Mouse (Mus musculus) cerebellum, postnatal 14 days (tissue): ENCODE measurements around the gene Pdcd6.
A peak's percentile ranks its signal among the peaks of the same experiment; 100 is the strongest.

Source experiments
- DNase-seq, 2 experiments: peaks; one replicate each; pipeline ENCODE4 v3.0.0; 2021; ENCODE audit warnings: mixed read lengths in 2 of 2

The Pdcd6 gene

GRCm38 (mm10) chr13:74275726-74276125 is 41.7 kb downstream of the Pdcd6 start:
- DNase-seq, result no peak

DNA sequence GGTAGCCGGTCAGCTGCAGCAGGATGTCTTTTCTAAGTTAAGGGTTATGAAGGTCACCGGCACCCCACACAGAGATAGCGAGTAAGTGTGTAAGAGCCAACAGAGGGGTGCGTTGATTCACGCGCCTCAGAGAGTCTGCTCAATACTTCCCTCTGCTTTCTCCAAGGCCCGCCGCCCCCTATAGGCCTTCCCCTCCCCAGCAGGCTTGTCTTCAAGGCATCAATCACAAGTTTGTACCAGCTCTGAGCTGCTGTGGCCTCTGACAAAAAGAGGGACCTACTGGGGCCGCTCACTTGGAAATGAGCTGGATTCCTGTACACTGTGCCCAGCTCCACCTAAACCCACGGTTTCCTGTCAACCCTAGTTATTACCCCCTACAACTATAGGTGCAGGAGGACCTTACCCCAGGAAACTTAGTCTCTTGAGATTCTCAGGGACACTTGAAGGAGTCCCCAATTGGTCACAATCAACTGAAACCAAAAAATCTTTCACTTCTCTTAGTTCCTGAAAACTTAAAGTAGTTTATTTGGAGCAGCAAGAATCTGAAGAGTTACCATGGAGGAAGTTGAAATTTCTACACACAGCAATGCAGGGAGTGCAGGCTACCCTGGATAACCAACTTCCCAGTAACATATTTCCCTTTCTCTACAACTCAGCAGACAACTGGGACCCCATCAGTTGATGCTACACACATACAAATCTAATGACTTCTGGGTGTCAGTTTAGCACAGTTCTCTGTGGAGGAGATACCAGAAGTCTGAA is 57.0 kb downstream of the Pdcd6 start:
- DNase-seq, result peak; percentile 30 to 57

DNA sequence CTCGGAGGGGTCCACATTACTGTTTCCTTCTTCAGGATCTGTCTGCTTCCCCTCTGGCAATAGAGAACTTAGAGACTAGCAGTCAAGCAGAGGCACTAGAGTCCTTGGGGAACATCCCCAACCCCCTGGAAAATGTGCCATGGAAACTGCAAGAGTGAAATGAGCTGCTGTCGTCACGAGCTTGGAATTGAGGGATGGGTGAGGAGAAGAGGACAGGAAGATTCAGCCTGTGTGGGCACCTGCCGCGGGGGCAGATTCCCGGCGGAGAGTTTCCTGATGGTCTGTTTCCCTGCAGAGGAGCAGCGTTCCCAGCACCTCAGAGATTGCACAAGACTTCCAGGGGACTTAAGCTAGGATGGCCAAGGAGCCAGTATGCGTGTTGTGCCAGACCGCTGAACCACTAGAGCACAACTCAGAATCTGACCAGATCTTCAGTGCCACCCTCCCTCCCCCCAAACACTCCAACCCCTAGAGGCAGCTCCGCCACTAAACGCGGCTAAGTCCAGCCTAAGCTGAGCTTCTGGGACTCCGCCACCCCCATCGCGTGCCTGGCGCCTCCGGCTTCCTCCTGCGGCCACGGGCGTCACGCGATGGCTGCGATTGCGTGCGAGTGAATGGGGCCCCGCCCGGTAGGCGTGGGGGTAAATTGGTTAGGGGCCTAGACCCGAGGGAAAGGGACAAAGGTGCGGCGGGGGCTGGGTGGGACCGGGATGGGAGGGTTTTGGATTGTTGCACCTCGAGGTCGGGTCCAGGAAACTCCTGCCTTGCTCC is 57.7 kb downstream of the Pdcd6 start:
- peak; percentile 39 to 52 for DNase-seq
